Mouse (Mus musculus) CH12.LX (cell line): ENCODE measurements around the gene Rbpms2. TPM values are rescaled to one million over a fixed set of nuclear protein-coding genes. Genes with fewer than 3 reads are reported as not detected.
A peak's percentile ranks its signal among the peaks of the same experiment; 100 is the strongest.

Source experiments
- DNase-seq: peaks from one replicate; pipeline ENCODE4 v3.0.0-alpha.2; 2013; ENCODE audit errors: extremely low read depth
- H3K27ac ChIP-seq: 2 replicates; pipeline ENCODE4 v1.5.1; 2012; ENCODE audit warnings: low read depth, mild to moderate bottlenecking, control low read depth, moderate library complexity; ENCODE audit not compliant: insufficient read depth
- H3K27me3 ChIP-seq: replicated peaks from 2 replicates; pipeline ENCODE3; 2012; ENCODE audit warnings: inconsistent platforms
- H3K36me3 ChIP-seq, 2 experiments: replicated peaks in 1 of 2; 2 replicates each; pipeline versions ENCODE3 to v1.6.1; 2012; ENCODE audit warnings: inconsistent platforms in 1 of 2, low read length in 1 of 2, mild to moderate bottlenecking in 1 of 2, mixed read lengths in 1 of 2, moderate library complexity in 1 of 2; ENCODE audit not compliant: control insufficient read depth in 1 of 2, insufficient read depth in 1 of 2
- H3K4me1 ChIP-seq, 2 experiments: 2 replicates each; pipeline ENCODE4 v1.6.1; 2012; ENCODE audit warnings: inconsistent platforms in 1 of 2, moderate library complexity in 1 of 2; ENCODE audit not compliant: insufficient read depth in 2 of 2, control insufficient read depth in 1 of 2
- H3K4me2 ChIP-seq: 2 replicates; pipeline ENCODE4 v1.6.1; 2012; ENCODE audit warnings: low read depth, mild to moderate bottlenecking, control low read depth; ENCODE audit not compliant: poor library complexity, insufficient read depth, severe bottlenecking
- H3K4me3 ChIP-seq, 3 experiments: fragments of 150-350 bp in 1 of 3; sonication (generic) in 1 of 3; replicated peaks in 1 of 3; 2 replicates each; pipeline versions ENCODE3 to v1.5.1; 2011 to 2012; ENCODE audit warnings: low read depth in 2 of 3, low read length in 2 of 3, mild to moderate bottlenecking in 2 of 3, moderate library complexity in 2 of 3, control low read depth in 1 of 3, improper control_type of control experiment in 1 of 3, inconsistent platforms in 1 of 3, mixed read lengths in 1 of 3; ENCODE audit not compliant: poor library complexity in 1 of 3
- H3K79me2 ChIP-seq: replicated peaks from 2 replicates; pipeline ENCODE4 v1.6.1; 2012; ENCODE audit warnings: mild to moderate bottlenecking, moderate library complexity; ENCODE audit not compliant: control insufficient read depth, poor library complexity, insufficient read depth, severe bottlenecking; ENCODE audit errors: extremely low read depth
- H3K9ac ChIP-seq: 2 replicates; pipeline ENCODE4 v1.6.1; 2012; ENCODE audit warnings: low read depth, mild to moderate bottlenecking, control low read depth, moderate library complexity; ENCODE audit not compliant: insufficient read depth
- H3K9me3 ChIP-seq: replicated peaks from 2 replicates; pipeline ENCODE3; 2012; ENCODE audit warnings: low read length, inconsistent platforms, mixed read lengths
- BHLHE40 ChIP-seq: IDR thresholded peaks from 2 replicates; pipeline ENCODE4 v1.6.1; 2011; ENCODE audit warnings: mild to moderate bottlenecking, low read depth, low read length, improper control_type of control experiment
- CHD1 ChIP-seq: IDR thresholded peaks from 2 replicates; pipeline ENCODE4 v1.6.1; 2012; ENCODE audit warnings: low read depth, low read length, improper control_type of control experiment, inconsistent platforms
- CHD2 ChIP-seq: IDR thresholded peaks from 2 replicates; pipeline ENCODE4 v1.6.1; 2011; ENCODE audit warnings: low read length, improper control_type of control experiment
- CTCF ChIP-seq, 2 experiments: IDR thresholded peaks in 1 of 2; conservative IDR thresholded peaks in 1 of 2; 2 replicates each; pipeline ENCODE4 v1.5.1; 2011 to 2012; ENCODE audit warnings: low read depth in 2 of 2, low read length in 2 of 2, improper control_type of control experiment in 1 of 2, inconsistent platforms in 1 of 2, mild to moderate bottlenecking in 1 of 2, moderate library complexity in 1 of 2
- E2F4 ChIP-seq: IDR thresholded peaks from 2 replicates; pipeline ENCODE4 v1.6.1; 2011; ENCODE audit warnings: low read depth, low read length, improper control_type of control experiment; ENCODE audit not compliant: insufficient replicate concordance
- ELF1 ChIP-seq: IDR thresholded peaks from 2 replicates; pipeline ENCODE4 v1.6.1; 2014; ENCODE audit warnings: low read depth, mild to moderate bottlenecking, inconsistent platforms, low read length, improper control_type of control experiment
- EP300 ChIP-seq: IDR thresholded peaks from 2 replicates; pipeline ENCODE4 v1.6.1; 2011; ENCODE audit warnings: low read length, improper control_type of control experiment
- ETS1 ChIP-seq: conservative IDR thresholded peaks from 2 replicates; pipeline ENCODE4 v1.6.1; 2012; ENCODE audit warnings: low read depth, mild to moderate bottlenecking, inconsistent platforms, low read length, improper control_type of control experiment, moderate library complexity
- GABPA ChIP-seq: IDR thresholded peaks from 2 replicates; pipeline ENCODE4 v1.6.1; 2012; ENCODE audit warnings: low read depth, low read length, improper control_type of control experiment, inconsistent platforms; ENCODE audit not compliant: insufficient replicate concordance
- HCFC1 ChIP-seq: IDR thresholded peaks from 2 replicates; pipeline ENCODE4 v1.6.1; 2012; ENCODE audit warnings: low read depth, mild to moderate bottlenecking, inconsistent platforms, low read length, improper control_type of control experiment
- IRF4 ChIP-seq: IDR thresholded peaks from 2 replicates; pipeline ENCODE4 v1.6.1; 2014; ENCODE audit warnings: low read depth, mild to moderate bottlenecking, inconsistent platforms, low read length, improper control_type of control experiment
- JUN ChIP-seq: IDR thresholded peaks from 2 replicates; pipeline ENCODE4 v1.6.1; 2011; ENCODE audit warnings: low read depth, mild to moderate bottlenecking, low read length, improper control_type of control experiment, moderate library complexity; ENCODE audit not compliant: insufficient read depth
- JUND ChIP-seq: conservative IDR thresholded peaks from 2 replicates; pipeline ENCODE4 v1.6.1; 2011; ENCODE audit warnings: low read depth, low read length, improper control_type of control experiment
- KAT2A ChIP-seq: IDR thresholded peaks from 2 replicates; pipeline ENCODE4 v1.6.1; 2012; ENCODE audit warnings: low read length, improper control_type of control experiment, inconsistent platforms; ENCODE audit not compliant: insufficient replicate concordance
- MAFK ChIP-seq: IDR thresholded peaks from 2 replicates; pipeline ENCODE4 v1.6.1; 2011; ENCODE audit warnings: low read length, improper control_type of control experiment; ENCODE audit not compliant: insufficient replicate concordance
- MAX ChIP-seq: IDR thresholded peaks from 2 replicates; pipeline ENCODE4 v1.6.1; 2011; ENCODE audit warnings: low read length, improper control_type of control experiment
- MAZ ChIP-seq: IDR thresholded peaks from 2 replicates; pipeline ENCODE4 v1.6.1; 2012; ENCODE audit warnings: low read depth, mild to moderate bottlenecking, inconsistent platforms, low read length, improper control_type of control experiment, moderate library complexity
- MEF2A ChIP-seq: IDR thresholded peaks from 2 replicates; pipeline ENCODE4 v1.6.1; 2014; ENCODE audit warnings: low read depth, mild to moderate bottlenecking, inconsistent platforms, low read length, improper control_type of control experiment, borderline replicate concordance
- MXI1 ChIP-seq: IDR thresholded peaks from 2 replicates; pipeline ENCODE4 v1.6.1; 2011; ENCODE audit warnings: mild to moderate bottlenecking, low read depth, low read length, improper control_type of control experiment
- MYC ChIP-seq: IDR thresholded peaks from 2 replicates; pipeline ENCODE4 v1.6.1; 2011; ENCODE audit warnings: low read depth, mild to moderate bottlenecking, improper control_type of control experiment, low read length
- NELFE ChIP-seq: IDR thresholded peaks from 2 replicates; pipeline ENCODE4 v1.6.1; 2011; ENCODE audit warnings: low read depth, low read length, improper control_type of control experiment
- NRF1 ChIP-seq: IDR thresholded peaks from 2 replicates; pipeline ENCODE4 v1.6.1; 2014; ENCODE audit warnings: low read depth, mild to moderate bottlenecking, inconsistent platforms, low read length, improper control_type of control experiment, moderate library complexity
- PAX5 ChIP-seq: IDR thresholded peaks from 2 replicates; pipeline ENCODE4 v1.6.1; 2012; ENCODE audit warnings: low read length, inconsistent platforms, mixed read lengths
- POLR2A ChIP-seq: IDR thresholded peaks from 2 replicates; pipeline ENCODE4 v1.6.1; 2011; ENCODE audit warnings: low read depth, mild to moderate bottlenecking, improper control_type of control experiment, low read length
- POLR2AphosphoS2 ChIP-seq: IDR thresholded peaks from 2 replicates; pipeline ENCODE4 v1.6.1; 2011; ENCODE audit warnings: low read depth, low read length, improper control_type of control experiment
- RAD21 ChIP-seq: IDR thresholded peaks from 2 replicates; pipeline ENCODE4 v1.6.1; 2011; ENCODE audit warnings: low read depth, mild to moderate bottlenecking, low read length, improper control_type of control experiment, moderate library complexity
- RCOR1 ChIP-seq: conservative IDR thresholded peaks from 2 replicates; pipeline ENCODE4 v1.6.1; 2012; ENCODE audit warnings: low read depth, mild to moderate bottlenecking, inconsistent platforms, low read length, improper control_type of control experiment
- SIN3A ChIP-seq: IDR thresholded peaks from 2 replicates; pipeline ENCODE4 v1.6.1; 2012; ENCODE audit warnings: low read length, improper control_type of control experiment, inconsistent platforms
- SMC3 ChIP-seq: IDR thresholded peaks from 2 replicates; pipeline ENCODE4 v1.6.1; 2011; ENCODE audit warnings: low read depth, low read length, improper control_type of control experiment
- TBP ChIP-seq: conservative IDR thresholded peaks from 2 replicates; pipeline ENCODE4 v1.6.1; 2011; ENCODE audit warnings: low read depth, low read length, improper control_type of control experiment
- TCF12 ChIP-seq: IDR thresholded peaks from 2 replicates; pipeline ENCODE4 v1.6.1; 2014; ENCODE audit warnings: low read depth, mild to moderate bottlenecking, inconsistent platforms, low read length, improper control_type of control experiment
- UBTF ChIP-seq: IDR thresholded peaks from 2 replicates; pipeline ENCODE4 v1.6.1; 2012; ENCODE audit warnings: low read depth, mild to moderate bottlenecking, inconsistent platforms, low read length, improper control_type of control experiment, moderate library complexity
- USF1 ChIP-seq: IDR thresholded peaks from 2 replicates; pipeline ENCODE4 v1.6.1; 2014; ENCODE audit warnings: low read depth, mild to moderate bottlenecking, inconsistent platforms, low read length, improper control_type of control experiment
- USF2 ChIP-seq: conservative IDR thresholded peaks from 2 replicates; pipeline ENCODE4 v1.6.1; 2011; ENCODE audit warnings: low read depth, low read length, improper control_type of control experiment
- ZC3H11A ChIP-seq: IDR thresholded peaks from 2 replicates; pipeline ENCODE4 v1.6.1; 2012; ENCODE audit warnings: low read depth, mild to moderate bottlenecking, inconsistent platforms, low read length, improper control_type of control experiment
- ZKSCAN1 ChIP-seq: IDR thresholded peaks from 2 replicates; pipeline ENCODE4 v1.6.1; 2012; ENCODE audit warnings: low read depth, inconsistent platforms, low read length, improper control_type of control experiment, borderline replicate concordance
- ZMIZ1 ChIP-seq: IDR thresholded peaks from 2 replicates; pipeline ENCODE4 v1.6.1; 2012; ENCODE audit warnings: low read depth, mild to moderate bottlenecking, inconsistent platforms, low read length, improper control_type of control experiment
- ZNF384 ChIP-seq: IDR thresholded peaks from 2 replicates; pipeline ENCODE4 v1.6.1; 2012; ENCODE audit warnings: low read depth, low read length, improper control_type of control experiment, inconsistent platforms
- dilution Hi-C: fragments of 300-500 bp; cut with MboI; formaldehyde crosslinking; loops from 2 replicates; pipeline ENCODE4 v1.14.3; 2020; ENCODE audit warnings: low sequenced_read_pairs; ENCODE audit not compliant: extremely low pct_unique_long_range_greater_than_20kb, extremely low pct_ligation_motif_present
- in situ Hi-C: fragments of 300-500 bp; cut with MboI; formaldehyde crosslinking; loops from 3 replicates; pipeline ENCODE4 v1.14.3; 2019; ENCODE audit warnings: low sequenced_read_pairs, low pct_ligation_motif_present, low pct_unique_long_range_greater_than_20kb, mixed read lengths
- polyA plus RNA-seq: library from polyadenylated mRNA; unstranded; fragments of >175 nt; gene quantifications from 2 replicates; pipeline ENCODE4 v1.2.1, GENCODE M21; 2012; ENCODE audit warnings: low read depth; ENCODE audit not compliant: insufficient read length
- total RNA-seq, 2 experiments: library from RNA; depleted of rRNA; stranded (reverse); fragments of 300-350 nt in 1 of 2; fragments of >200 nt in 1 of 2; gene quantifications; 2 replicates each; pipeline ENCODE4 v1.2.3; 2012 to 2014

Rbpms2 gene
- total and polyA plus RNA-seq, 3 experiments: 0.13 to 0.34 TPM; not detected in 1

GRCm38 (mm10) chr9:65655540-65655939 is 26.1 kb downstream of the Rbpms2 start:
- TF ChIP-seq JUND (no peak), ZKSCAN1 (no peak), MAFK (no peak), NRF1 (no peak), MEF2A (0 out of 2 replicates have a peak, but pooled peaks have one; percentile 13), CTCF (conservative IDR thresholded peaks at IDR 0.05 in 1 of 2, IDR thresholded peaks at IDR 0.05 in 1 of 2; ENCODE audit: low read depth in 2 of 2, low read length in 2 of 2) (no peak), POLR2A (no peak), MAX (peak; percentile 48; the same call in 1 of the 2 replicates), GABPA (no peak), EP300 (0 out of 2 replicates have a peak, but pooled peaks have one; percentile 8), PAX5 (no peak), CHD2 (no peak), ELF1 (0 out of 2 replicates have a peak, but pooled peaks have one; percentile 34), USF2 (no peak), MAZ (no peak), ETS1 (no peak; the same call in 1 of the 2 replicates), USF1 (no peak), JUN (no peak), TCF12 (no peak), NELFE (no peak), TBP (no peak), HCFC1 (no peak), RCOR1 (no peak), UBTF (no peak), IRF4 (peak; percentile 63), ZC3H11A (no peak), ZNF384 (no peak), SMC3 (no peak), CHD1 (no peak), ZMIZ1 (no peak), POLR2AphosphoS2 (no peak), RAD21 (no peak), MYC (no peak), SIN3A (no peak), E2F4 (no peak), KAT2A (no peak), MXI1 (peak; percentile 64; the same call in 1 of the 2 replicates), BHLHE40 (peak; percentile 66)
- DNase-seq: peak; percentile 70
- Histone ChIP-seq H3K9ac (no peak overlapping the region), H3K4me2 (peak overlapping the region; percentile 1), H3K79me2 (no peaks in the 10 kb centered on the region), H3K4me1 (peaks cover 3 to 19% of the 10 kb centered on the region in 2 experiments; a peak in 3 of 4 replicates), H3K4me3 (no peak overlapping the region), H3K27me3 (no peaks in the 10 kb centered on the region), H3K27ac (no peak overlapping the region), H3K36me3 (no peaks in the 10 kb centered on the region), H3K9me3 (no peaks in the 10 kb centered on the region)
- in situ Hi-C loops: loop anchor here (10.0 kb wide), 1 partner anchor 131 kb away; the partner anchor contains the start of gene Ankdd1a
- dilution Hi-C loops: no loop called here
